Mouse (Mus musculus) forebrain, embryonic 12.5 days (tissue): ENCODE data around the gene Gm49388. TPM values are rescaled to one million over a fixed set of nuclear protein-coding genes. Genes with fewer than 3 reads are reported as not detected.
A peak's percentile ranks its signal among the peaks of the same experiment; 100 is the strongest.

Experiments used
- ATAC-seq: fragments of 200-750 bp; cut with Nextera tagmentation; 2 replicates; pipeline ENCODE4 v1.8.0; 2017; ENCODE audit warnings: moderate TSS enrichment; ENCODE audit not compliant: low FRiP score
- H3K27ac ChIP-seq: fragments of 300-500 bp; sonication (generic); 2 replicates; pipeline ENCODE4 v1.5.1; 2016; ENCODE audit warnings: mild to moderate bottlenecking
- H3K27me3 ChIP-seq: fragments of 300-500 bp; sonication (generic); 2 replicates; pipeline ENCODE4 v1.6.1; 2016; ENCODE audit warnings: mild to moderate bottlenecking
- H3K36me3 ChIP-seq: fragments of 300-500 bp; sonication (generic); replicated peaks from 2 replicates; pipeline ENCODE4 v1.6.1; 2016; ENCODE audit warnings: mild to moderate bottlenecking
- H3K4me1 ChIP-seq: fragments of 300-500 bp; sonication (generic); 2 replicates; pipeline ENCODE4 v1.6.1; 2016
- H3K4me2 ChIP-seq: fragments of 300-500 bp; sonication (generic); 2 replicates; pipeline ENCODE4 v1.6.1; 2016; ENCODE audit warnings: mild to moderate bottlenecking, moderate library complexity
- H3K4me3 ChIP-seq: fragments of 300-500 bp; sonication (generic); replicated peaks from 2 replicates; pipeline ENCODE4 v1.5.1; 2016; ENCODE audit warnings: mild to moderate bottlenecking
- H3K9ac ChIP-seq: fragments of 300-500 bp; sonication (generic); 2 replicates; pipeline ENCODE4 v1.6.1; 2016; ENCODE audit warnings: mild to moderate bottlenecking
- H3K9me3 ChIP-seq: fragments of 300-500 bp; sonication (generic); 2 replicates; pipeline ENCODE4 v1.6.1; 2016
- WGBS: fragments of 180-500 bp; shearing (Covaris S2); methylation state at CpG from one replicate; pipeline ENCODE4 v1.1.7; 2016; 5-methylcytosine and 5-hydroxymethylcytosine counted together
- polyA plus RNA-seq: library from polyadenylated mRNA; unstranded; fragments of >200 nt; fragmentation: Nextera tagmentation; extraction: Ambion mirVana; gene quantifications from 2 replicates; pipeline ENCODE4 v1.2.1, GENCODE M21; 2016

The Gm49388 gene
- polyA plus RNA-seq, 1 experiment from 2014 or later, result not detected

GRCm38 (mm10) chr7:127814241-127814921 lies 29.0 kb downstream of the Gm49388 start:
- peaks cover 39% of the 10 kb centered on the region for H3K36me3 ChIP-seq
- 0 out of 2 replicates have a peak overlapping the region, but pooled peaks have one; percentile 2 for H3K27ac ChIP-seq
- no peaks in the 10 kb centered on the region for H3K9me3 ChIP-seq
- no peak overlapping the region; the same call in 1 of the 2 replicates for H3K9ac ChIP-seq
- no peaks in the 10 kb centered on the region for H3K4me1 ChIP-seq
- WGBS, result 86% methylated on average over 19 of the region's 19 CpGs
- ATAC-seq, result no peak
- no peak overlapping the region for H3K4me2 ChIP-seq
- no peaks in the 10 kb centered on the region for H3K27me3 ChIP-seq
- no peak overlapping the region for H3K4me3 ChIP-seq

DNA sequence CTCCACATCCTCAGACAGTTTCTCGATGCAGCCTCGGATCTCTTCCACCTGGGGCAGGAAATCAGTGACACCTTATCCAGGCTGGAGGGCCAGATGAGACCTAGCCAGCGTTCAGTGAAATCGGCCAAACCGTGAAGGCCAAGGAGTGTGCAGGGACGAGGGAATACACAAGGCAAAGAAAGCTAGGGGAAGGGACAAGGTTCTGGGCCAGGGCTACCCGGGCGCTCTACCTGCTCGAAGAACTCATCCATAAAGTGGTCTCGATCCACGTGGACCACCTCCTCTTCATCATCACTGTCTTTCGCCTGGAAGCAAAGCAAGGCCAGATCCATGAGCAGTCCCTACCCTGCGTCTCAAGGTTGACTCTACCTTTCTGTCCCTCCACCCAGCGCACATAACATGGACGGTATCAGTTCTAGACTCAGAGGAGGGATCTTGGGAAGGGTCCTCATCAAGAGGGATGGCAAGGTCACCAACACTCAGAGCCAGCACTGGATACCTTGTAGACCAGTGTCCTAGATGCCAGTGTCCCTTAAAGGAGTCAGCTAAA lies 29.8 kb downstream of the Gm49388 start:
- H3K4me2 ChIP-seq, result no peak overlapping the region
- H3K27me3 ChIP-seq, result no peaks in the 10 kb centered on the region
- H3K4me3 ChIP-seq, result no peak overlapping the region
- no peak overlapping the region for H3K9ac ChIP-seq
- ATAC-seq, result no peak
- H3K4me1 ChIP-seq, result no peaks in the 10 kb centered on the region
- H3K36me3 ChIP-seq, result peaks cover 32% of the 10 kb centered on the region
- H3K27ac ChIP-seq, result no peak overlapping the region
- WGBS, result 93% methylated on average over 15 of the region's 15 CpGs
- H3K9me3 ChIP-seq, result no peaks in the 10 kb centered on the region

GRCm38 (mm10) chr7:127815954-127816821 lies 30.8 kb downstream of the Gm49388 start:
- Histone ChIP-seq H3K9ac (no peak overlapping the region), H3K27ac (no peak overlapping the region), H3K4me2 (no peak overlapping the region), H3K27me3 (no peaks in the 10 kb centered on the region), H3K9me3 (no peaks in the 10 kb centered on the region), H3K4me3 (no peak overlapping the region), H3K4me1 (no peaks in the 10 kb centered on the region), H3K36me3 (peaks cover 23% of the 10 kb centered on the region)
- no peak for ATAC-seq
- 72% methylated on average over 15 of the region's 15 CpGs for WGBS

GRCm38 (mm10) chr7:127817053-127817452 lies 31.6 kb downstream of the Gm49388 start:
- 79% methylated on average over 7 of the region's 7 CpGs for WGBS
- ATAC-seq, result no peak

GRCm38 (mm10) chr7:127817776-127818175 lies 32.4 kb downstream of the Gm49388 start:
- Histone ChIP-seq H3K4me3 (no peak overlapping the region), H3K9ac (no peak overlapping the region), H3K27ac (no peak overlapping the region), H3K36me3 (peaks cover 15% of the 10 kb centered on the region), H3K9me3 (no peaks in the 10 kb centered on the region), H3K27me3 (no peaks in the 10 kb centered on the region), H3K4me2 (no peak overlapping the region), H3K4me1 (peaks cover 4% of the 10 kb centered on the region; the same call in 1 of the 2 replicates)
- 91% methylated on average over 5 of the region's 5 CpGs for WGBS
- ATAC-seq, result no peak

More at GRCm38 (mm10) chr7:127817053-127817452, 31.6 kb downstream of the Gm49388 start:
- H3K27me3 ChIP-seq, result no peaks in the 10 kb centered on the region
- no peak overlapping the region for H3K27ac ChIP-seq
- no peak overlapping the region for H3K4me3 ChIP-seq
- no peaks in the 10 kb centered on the region for H3K9me3 ChIP-seq
- H3K4me1 ChIP-seq, result no peaks in the 10 kb centered on the region; the same call in 1 of the 2 replicates
- H3K36me3 ChIP-seq, result peaks cover 21% of the 10 kb centered on the region
- H3K9ac ChIP-seq, result no peak overlapping the region
- H3K4me2 ChIP-seq, result no peak overlapping the region

- Histone ChIP-seq H3K4me2 (no peak overlapping the region), H3K27me3 (no peaks in the 10 kb centered on the region), H3K9ac (no peak overlapping the region), H3K9me3 (no peaks in the 10 kb centered on the region), H3K4me1 (peaks cover 21% of the 10 kb centered on the region), H3K4me3 (no peak overlapping the region), H3K36me3 (no peaks in the 10 kb centered on the region), H3K27ac (no peak overlapping the region)
- no peak for ATAC-seq
- WGBS, result 74% methylated on average over 13 of the region's 13 CpGs
Observed at GRCm38 (mm10) chr7:127820836-127821509, 35.6 kb downstream of the Gm49388 start.

DNA sequence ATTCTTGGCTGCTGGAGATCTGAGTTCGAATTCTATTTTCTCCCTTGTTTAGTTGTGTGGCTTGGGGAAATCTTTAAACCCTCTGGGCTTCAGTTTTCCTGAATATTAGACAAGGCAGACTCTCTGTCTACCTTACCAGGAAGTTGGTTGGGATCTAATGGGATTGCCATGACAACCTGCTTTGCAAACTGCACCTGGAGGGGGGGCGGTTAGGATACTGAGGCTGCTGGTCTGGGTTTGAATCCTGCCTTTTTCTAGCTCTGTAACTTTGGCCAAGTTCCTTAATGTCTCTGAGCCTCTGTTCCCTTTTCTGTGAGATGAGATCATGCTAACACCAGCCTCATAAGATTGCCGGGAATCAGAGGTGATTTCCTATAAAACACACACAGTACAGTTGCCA lies 37.1 kb downstream of the Gm49388 start:
- no peak for ATAC-seq
- Histone ChIP-seq H3K9ac (no peak overlapping the region), H3K36me3 (no peaks in the 10 kb centered on the region), H3K4me2 (no peak overlapping the region), H3K4me3 (no peak overlapping the region), H3K9me3 (no peaks in the 10 kb centered on the region), H3K27ac (no peak overlapping the region), H3K4me1 (peaks cover 21% of the 10 kb centered on the region), H3K27me3 (no peaks in the 10 kb centered on the region)
- WGBS, result 83% methylated on average over 3 of the region's 3 CpGs

- H3K9ac ChIP-seq, result peak overlapping the region; percentile 90
- H3K4me2 ChIP-seq, result peak overlapping the region; percentile 67
- ATAC-seq, result peak; percentile 6
- H3K27ac ChIP-seq, result peak overlapping the region; percentile 80
- H3K27me3 ChIP-seq, result no peaks in the 10 kb centered on the region
- WGBS, result 58% methylated on average over 9 of the region's 11 CpGs
- H3K4me1 ChIP-seq, result peaks cover 21% of the 10 kb centered on the region
- H3K9me3 ChIP-seq, result no peaks in the 10 kb centered on the region
- no peaks in the 10 kb centered on the region for H3K36me3 ChIP-seq
- peak overlapping the region; percentile 69 for H3K4me3 ChIP-seq
Observed at GRCm38 (mm10) chr7:127823236-127824171, 38.1 kb downstream of the Gm49388 start.

- H3K4me3 ChIP-seq, result peak within 1 kb of the TSS; percentile 69
Observed at GRCm38 (mm10) chr7:127824176-127824871, 38.9 kb downstream of the Gm49388 start, which contains the start of the genes Stx4a and Stx1b. Gene Stx4a, plus strand, starts transcription at chr7:127824294. Gene Stx1b, minus strand, starts transcription at chr7:127824549.

GRCm38 (mm10) chr7:127835550-127835949 lies 50.1 kb downstream of the Gm49388 start:
- Histone ChIP-seq H3K4me3 (no peak overlapping the region), H3K27me3 (0 out of 2 replicates have a peak, but pooled peaks cover 5% of the 10 kb centered on the region), H3K9ac (no peak overlapping the region), H3K4me1 (peaks cover under 1% of the 10 kb centered on the region), H3K9me3 (no peaks in the 10 kb centered on the region), H3K36me3 (no peaks in the 10 kb centered on the region), H3K27ac (no peak overlapping the region), H3K4me2 (no peak overlapping the region)
- 83% methylated on average over 2 of the region's 2 CpGs for WGBS
- ATAC-seq, result no peak

More at GRCm38 (mm10) chr7:127824176-127824871, 38.9 kb downstream of the Gm49388 start, which contains the start of the genes Stx4a and Stx1b:
- Histone ChIP-seq H3K9me3 (no peaks in the 10 kb centered on the region), H3K27ac (peak within 1 kb of the TSS; percentile 80), H3K27me3 (no peaks in the 10 kb centered on the region), H3K9ac (peak within 1 kb of the TSS; percentile 90), H3K4me2 (peak within 1 kb of the TSS; percentile 67), H3K4me1 (peaks cover 21% of the 10 kb centered on the region), H3K36me3 (no peaks in the 10 kb centered on the region)
- WGBS, result 3% methylated on average over 32 of the region's 38 CpGs
- ATAC-seq, result peak; percentile 90
